Mouse (Mus musculus) cerebellum, adult 2 months (tissue): ENCODE data around the gene Prr7.

ENCODE experiments used
- CTCF ChIP-seq: fragments of 200-500 bp; IDR thresholded peaks from 2 replicates; pipeline ENCODE4 v1.5.1; 2011; ENCODE audit warnings: low read depth, mild to moderate bottlenecking, control low read depth, low read length, moderate library complexity, borderline replicate concordance; ENCODE audit not compliant: insufficient read depth
- POLR2A ChIP-seq: fragments of 200-500 bp; IDR thresholded peaks from 2 replicates; pipeline ENCODE4 v1.6.1; 2011; ENCODE audit warnings: low read length, control low read depth, borderline replicate concordance; ENCODE audit not compliant: insufficient read depth

DNA sequence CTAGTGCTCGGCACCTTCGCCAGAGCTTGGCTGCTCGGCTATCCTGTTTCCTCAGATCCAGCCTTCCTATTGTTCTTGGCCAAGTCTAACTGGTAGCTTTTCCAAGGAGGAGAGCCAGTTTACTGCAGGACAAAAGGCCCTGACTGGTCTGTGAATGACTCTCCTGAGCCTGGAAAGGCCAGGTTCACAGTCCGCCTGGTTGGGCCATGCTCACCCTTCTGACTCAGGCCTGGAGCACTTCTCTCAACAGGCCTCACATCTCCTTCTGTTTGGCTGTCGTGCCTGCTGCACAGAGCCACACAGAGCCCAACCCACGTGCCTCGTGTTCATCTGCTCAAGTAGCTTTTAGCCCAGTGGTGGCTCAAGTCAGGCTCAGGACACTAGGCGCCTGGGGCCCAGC lies 58.7 kb downstream of the Prr7 start:
- TF ChIP-seq CTCF (no peak), POLR2A (no peak)
